Mouse (Mus musculus) heart, postnatal 0 days (tissue): ENCODE data around the gene Klf4.

Experiments used
- CTCF ChIP-seq: IDR thresholded peaks from 2 replicates; pipeline ENCODE4 v1.5.1; 2016; ENCODE audit warnings: antibody characterized with exemption, control low read depth, low read depth
- EP300 ChIP-seq: IDR thresholded peaks from 2 replicates; pipeline ENCODE4 v1.6.1; 2016; ENCODE audit warnings: antibody characterized with exemption, low read depth

DNA sequence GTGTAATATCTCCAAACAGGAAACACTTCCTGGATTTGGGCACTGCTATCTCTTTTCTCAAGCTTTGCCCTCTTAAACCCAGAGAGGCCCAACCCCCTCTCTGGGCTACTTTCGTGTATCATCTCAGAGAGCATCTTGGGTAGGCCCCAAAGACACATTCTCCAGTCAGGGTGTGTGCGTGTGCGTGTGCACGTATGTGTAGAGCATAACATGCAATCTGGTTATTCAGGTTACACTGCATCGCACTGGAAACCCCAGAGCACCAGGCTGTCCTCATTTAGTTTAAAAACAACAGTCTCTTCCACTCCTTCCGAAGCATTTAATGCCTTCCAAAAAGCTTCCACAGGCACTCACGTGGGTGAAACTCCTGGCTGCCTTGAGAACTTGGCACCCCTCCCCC, 35.9 kb downstream of the Klf4 start:
- TF ChIP-seq EP300 (no peak), CTCF (no peak)
